Mouse (Mus musculus): Measurements from ENCODE around the gene Aurkb.

Aurkb gene

DNA sequence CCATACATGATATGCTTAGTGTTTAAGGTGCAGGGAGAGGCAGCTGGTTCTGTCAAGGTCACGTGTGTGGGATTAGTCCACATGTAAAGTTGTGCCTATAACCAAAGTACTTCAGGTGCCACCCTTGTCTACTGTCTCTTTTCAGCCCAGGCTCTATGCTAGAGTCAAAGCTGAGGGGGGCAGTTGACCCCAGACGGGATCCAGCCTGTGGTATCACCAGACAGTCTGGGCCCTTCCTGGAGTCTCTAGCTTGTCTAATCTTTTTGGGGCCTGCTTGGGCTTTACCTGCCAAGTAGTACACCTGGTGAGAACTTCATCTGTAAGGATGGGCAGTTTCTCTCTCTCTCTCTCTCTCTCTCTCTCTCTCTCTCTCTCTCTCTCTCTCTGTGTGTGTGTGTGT lies 42.1 kb downstream of the Aurkb start:
- Histone ChIP-seq H3K4me1 (replicated peaks; ENCODE audit: low read depth, low read length) (peaks cover 62% of the 10 kb centered on the region), H3K36me3 (ENCODE audit: insufficient read depth, low read length) (peaks cover 32% of the 10 kb centered on the region)
- TF ChIP-seq NANOG (IDR thresholded peaks at IDR 0.05; ENCODE audit: borderline replicate concordance, low read length) (no peak), POU5F1 (IDR thresholded peaks at IDR 0.05; ENCODE audit: borderline replicate concordance, low read length) (no peak), CTCF (conservative IDR thresholded peaks at IDR 0.05; ENCODE audit: low read length) (no peak)

DNA sequence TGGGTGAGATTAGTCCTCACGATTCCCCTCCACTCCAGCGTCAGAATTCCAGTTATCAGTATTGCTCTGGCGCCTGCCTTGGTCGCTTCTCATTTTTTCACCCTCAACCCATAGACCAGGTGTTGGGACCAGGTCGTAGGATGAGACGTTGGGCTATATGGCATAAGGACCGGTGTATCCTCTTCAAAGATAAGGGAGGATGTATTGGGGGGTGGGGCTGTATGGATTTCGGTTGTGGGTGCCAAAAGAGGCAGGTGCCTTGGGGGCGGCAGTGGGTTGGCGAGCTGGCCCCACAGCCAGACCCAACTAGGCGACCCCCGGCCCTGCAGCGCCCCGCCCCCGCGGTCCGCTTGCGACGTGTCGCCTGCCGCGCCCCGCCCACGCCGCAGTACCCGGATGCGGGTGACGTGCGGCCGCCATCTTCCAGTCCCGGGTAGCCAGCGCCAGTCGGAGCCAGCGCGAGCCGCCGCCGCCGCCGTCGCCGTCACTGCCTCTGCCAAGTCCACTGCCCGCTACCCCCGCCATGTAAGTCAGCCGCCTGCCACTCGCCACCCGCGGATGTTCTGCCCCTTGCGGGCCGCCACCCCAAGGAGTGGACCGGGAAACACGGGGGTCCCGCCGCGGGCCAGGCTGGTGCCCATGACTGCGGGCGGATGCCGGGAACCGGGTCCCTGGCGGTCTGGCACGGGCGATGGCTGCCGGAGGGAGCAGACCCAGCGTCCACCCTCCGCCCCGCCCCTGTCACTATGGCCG lies 42.8 kb downstream of the Aurkb start, which contains the start of gene Vamp2:
Gene Vamp2, plus strand, starts transcription at position 388 of the 753 bp plus-strand sequence.
- H3K9me3 ChIP-seq (ENCODE audit: low read length) = no peaks in the 10 kb centered on the region
- peaks cover 66% of the 10 kb centered on the region for H3K4me1 ChIP-seq (replicated peaks; ENCODE audit: low read depth, low read length)
- H3K36me3 ChIP-seq (ENCODE audit: insufficient read depth, low read length) = peaks cover 36% of the 10 kb centered on the region
- peak within 1 kb of the TSS; percentile 99 for H3K4me3 ChIP-seq (replicated peaks; ENCODE audit: low read length)
- H3K27me3 ChIP-seq (ENCODE audit: insufficient read depth, low read length) = no peaks in the 10 kb centered on the region
- no peak for TF ChIP-seq CTCF (conservative IDR thresholded peaks at IDR 0.05; ENCODE audit: low read length)
- TF ChIP-seq NANOG (IDR thresholded peaks at IDR 0.05; ENCODE audit: borderline replicate concordance, low read length) = no peak
- no peak for TF ChIP-seq POU5F1 (IDR thresholded peaks at IDR 0.05; ENCODE audit: borderline replicate concordance, low read length)

More for the DNA sequence above, 42.1 kb downstream of the Aurkb start:
- Histone ChIP-seq H3K4me3 (replicated peaks; ENCODE audit: low read length) (peak overlapping the region; percentile 99; the same call in 1 of the 2 replicates), H3K9me3 (ENCODE audit: low read length) (no peaks in the 10 kb centered on the region), H3K27me3 (ENCODE audit: insufficient read depth, low read length) (no peaks in the 10 kb centered on the region)

DNA sequence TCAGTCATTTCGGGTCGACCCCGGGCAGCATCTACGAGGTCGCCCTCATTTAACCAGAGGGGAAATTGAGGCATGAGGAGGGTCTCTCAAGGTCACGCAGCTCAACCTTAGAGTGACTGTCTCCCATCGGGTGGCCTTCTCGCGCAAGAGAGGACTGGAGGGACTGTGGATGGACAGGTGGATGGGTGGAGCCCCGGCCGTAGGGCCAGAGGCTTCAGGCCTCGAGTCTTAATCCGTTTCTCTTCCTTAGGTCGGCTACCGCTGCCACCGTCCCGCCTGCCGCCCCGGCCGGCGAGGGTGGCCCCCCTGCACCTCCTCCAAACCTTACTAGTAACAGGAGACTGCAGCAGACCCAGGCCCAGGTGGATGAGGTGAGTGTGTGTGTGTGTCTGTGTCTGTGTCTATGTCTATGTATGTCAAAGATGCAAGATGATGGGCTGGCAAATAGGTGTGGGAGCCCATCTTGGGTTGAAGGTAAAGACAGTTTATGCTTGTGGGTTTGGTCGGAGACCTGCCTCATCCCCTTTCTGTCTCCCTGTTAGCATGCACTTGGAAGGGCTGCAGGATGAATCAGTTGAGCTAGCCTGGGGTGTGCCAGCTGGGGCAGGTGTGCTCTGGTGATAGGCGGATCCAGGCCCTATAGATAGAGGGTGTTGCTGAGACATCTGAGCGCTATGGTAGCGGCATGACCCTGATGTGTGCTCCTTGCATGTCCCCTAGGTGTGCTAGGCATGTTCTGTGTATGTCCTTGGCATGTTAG lies 43.6 kb downstream of the Aurkb start:
- TF ChIP-seq NANOG (IDR thresholded peaks at IDR 0.05; ENCODE audit: borderline replicate concordance, low read length) (no peak), POU5F1 (IDR thresholded peaks at IDR 0.05; ENCODE audit: borderline replicate concordance, low read length) (no peak), CTCF (conservative IDR thresholded peaks at IDR 0.05; ENCODE audit: low read length) (no peak)
- H3K9me3 ChIP-seq (ENCODE audit: low read length) = no peaks in the 10 kb centered on the region
- H3K4me1 ChIP-seq (replicated peaks; ENCODE audit: low read depth, low read length) = peaks cover 69% of the 10 kb centered on the region
- peaks cover 36% of the 10 kb centered on the region for H3K36me3 ChIP-seq (ENCODE audit: insufficient read depth, low read length)
- H3K27me3 ChIP-seq (ENCODE audit: insufficient read depth, low read length) = no peaks in the 10 kb centered on the region
- peak overlapping the region; percentile 99 for H3K4me3 ChIP-seq (replicated peaks; ENCODE audit: low read length)

DNA sequence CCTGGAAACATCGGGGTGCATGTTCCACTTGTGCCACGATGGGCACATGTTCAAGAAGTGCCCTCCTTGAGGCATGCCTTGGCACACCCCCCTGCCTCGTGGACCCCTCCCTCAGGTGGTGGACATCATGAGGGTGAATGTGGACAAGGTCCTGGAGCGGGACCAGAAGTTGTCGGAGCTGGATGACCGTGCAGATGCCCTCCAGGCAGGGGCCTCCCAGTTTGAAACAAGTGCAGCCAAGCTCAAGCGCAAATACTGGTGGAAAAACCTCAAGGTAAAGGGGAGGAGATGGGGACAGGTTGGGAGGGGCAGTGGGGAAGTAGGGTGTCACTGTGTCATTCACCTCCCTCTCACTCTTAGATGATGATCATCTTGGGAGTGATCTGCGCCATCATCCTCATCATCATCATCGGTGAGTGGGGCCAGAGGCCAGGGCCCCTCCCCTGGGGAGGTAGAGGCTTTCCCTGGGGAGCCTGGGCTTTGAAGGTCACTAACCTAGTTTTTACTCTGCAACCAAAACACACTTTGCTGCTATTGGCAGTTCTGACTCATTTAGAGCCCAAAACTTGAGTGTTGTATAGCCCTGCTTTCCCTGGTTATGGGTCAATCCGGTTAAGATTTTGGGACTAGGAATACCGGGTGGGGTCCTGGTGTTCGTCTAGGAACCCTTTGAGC lies 44.3 kb downstream of the Aurkb start:
- Histone ChIP-seq H3K9me3 (ENCODE audit: low read length) (no peaks in the 10 kb centered on the region), H3K36me3 (ENCODE audit: insufficient read depth, low read length) (peaks cover 36% of the 10 kb centered on the region), H3K4me3 (replicated peaks; ENCODE audit: low read length) (peak overlapping the region; percentile 99), H3K27me3 (ENCODE audit: insufficient read depth, low read length) (no peaks in the 10 kb centered on the region), H3K4me1 (replicated peaks; ENCODE audit: low read depth, low read length) (peaks cover 75% of the 10 kb centered on the region)
- TF ChIP-seq POU5F1 (IDR thresholded peaks at IDR 0.05; ENCODE audit: borderline replicate concordance, low read length) = no peak
- TF ChIP-seq NANOG (IDR thresholded peaks at IDR 0.05; ENCODE audit: borderline replicate concordance, low read length) = no peak
- no peak for TF ChIP-seq CTCF (conservative IDR thresholded peaks at IDR 0.05; ENCODE audit: low read length)

GRCm38 (mm10) chr11:69090367-69090766 lies 44.9 kb downstream of the Aurkb start:
- Histone ChIP-seq H3K4me1 (replicated peaks; ENCODE audit: low read depth, low read length) (peaks cover 77% of the 10 kb centered on the region), H3K4me3 (replicated peaks; ENCODE audit: low read length) (peak overlapping the region; percentile 99), H3K9me3 (ENCODE audit: low read length) (no peaks in the 10 kb centered on the region), H3K36me3 (ENCODE audit: insufficient read depth, low read length) (peaks cover 36% of the 10 kb centered on the region), H3K27me3 (ENCODE audit: insufficient read depth, low read length) (no peaks in the 10 kb centered on the region)
- TF ChIP-seq CTCF (conservative IDR thresholded peaks at IDR 0.05; ENCODE audit: low read length) = no peak
- TF ChIP-seq NANOG (IDR thresholded peaks at IDR 0.05; ENCODE audit: borderline replicate concordance, low read length) = no peak
- no peak for TF ChIP-seq POU5F1 (IDR thresholded peaks at IDR 0.05; ENCODE audit: borderline replicate concordance, low read length)

DNA sequence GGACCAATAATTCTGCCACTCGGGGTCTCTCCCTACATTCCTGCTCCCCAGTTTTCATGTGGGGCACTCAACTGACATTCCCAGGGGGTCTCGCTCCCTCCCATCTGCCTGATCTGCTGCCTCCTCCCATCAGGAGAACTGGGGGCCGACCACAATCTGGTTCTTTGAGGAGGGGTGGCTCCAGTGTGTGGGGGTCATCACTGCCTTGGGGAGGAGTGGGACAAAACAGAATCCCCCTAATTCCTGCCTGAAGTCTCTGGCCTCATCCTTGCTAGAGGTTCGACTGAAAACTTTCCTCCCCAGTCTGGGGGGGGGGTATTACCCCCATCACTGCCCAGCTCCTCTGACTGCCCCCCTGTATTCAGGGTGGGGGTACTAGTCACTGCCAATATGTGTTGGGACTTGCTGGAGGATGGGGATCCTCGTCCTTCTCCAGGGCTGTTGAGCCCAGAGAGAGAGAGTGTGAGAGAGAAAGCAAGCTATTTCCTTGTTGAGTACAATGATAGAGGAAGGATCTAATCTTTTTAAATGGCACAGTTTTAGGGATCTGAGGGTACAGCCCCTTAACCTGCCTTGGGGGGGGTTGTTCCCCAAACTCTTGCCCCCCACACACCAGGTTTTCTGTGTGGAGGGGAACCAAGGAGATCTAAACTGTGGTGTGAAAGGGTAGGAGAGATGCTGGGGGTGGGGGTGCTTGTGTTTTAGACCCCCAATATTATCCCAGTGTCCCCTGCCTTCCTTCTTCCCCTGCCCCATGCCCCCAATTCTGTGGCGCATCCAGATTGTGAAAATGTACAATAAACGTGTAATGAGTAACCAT lies 46.3 kb downstream of the Aurkb start:
- TF ChIP-seq POU5F1 (IDR thresholded peaks at IDR 0.05; ENCODE audit: borderline replicate concordance, low read length) = no peak
- no peak for TF ChIP-seq NANOG (IDR thresholded peaks at IDR 0.05; ENCODE audit: borderline replicate concordance, low read length)
- Histone ChIP-seq H3K4me1 (replicated peaks; ENCODE audit: low read depth, low read length) (peaks cover 79% of the 10 kb centered on the region), H3K4me3 (replicated peaks; ENCODE audit: low read length) (no peak overlapping the region), H3K36me3 (ENCODE audit: insufficient read depth, low read length) (peaks cover 36% of the 10 kb centered on the region), H3K27me3 (ENCODE audit: insufficient read depth, low read length) (no peaks in the 10 kb centered on the region), H3K9me3 (ENCODE audit: low read length) (no peaks in the 10 kb centered on the region)

DNA sequence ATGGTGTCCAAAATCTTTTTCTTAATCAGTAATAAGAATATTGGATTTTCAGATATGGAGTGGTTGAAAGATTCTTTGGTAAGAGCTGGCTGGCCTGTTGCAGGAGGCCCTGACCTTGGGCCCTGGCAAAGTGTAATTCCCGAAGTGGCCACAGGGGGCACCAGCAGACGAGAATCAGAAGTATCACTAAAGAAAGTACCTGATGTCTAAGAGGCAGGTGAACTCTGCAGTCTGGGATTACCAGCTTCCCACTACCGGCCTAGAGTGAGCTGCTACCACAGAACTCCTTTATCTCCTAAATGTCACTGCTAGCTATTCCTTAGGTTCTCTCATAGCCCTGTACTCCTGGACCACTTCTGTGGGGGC lies 46.9 kb downstream of the Aurkb start:
- Histone ChIP-seq H3K4me1 (replicated peaks; ENCODE audit: low read depth, low read length) (peaks cover 79% of the 10 kb centered on the region), H3K9me3 (ENCODE audit: low read length) (no peaks in the 10 kb centered on the region), H3K4me3 (replicated peaks; ENCODE audit: low read length) (no peak overlapping the region), H3K27me3 (ENCODE audit: insufficient read depth, low read length) (no peaks in the 10 kb centered on the region), H3K36me3 (ENCODE audit: insufficient read depth, low read length) (peaks cover 36% of the 10 kb centered on the region)
- TF ChIP-seq CTCF (conservative IDR thresholded peaks at IDR 0.05; ENCODE audit: low read length) (peak; percentile 95), NANOG (IDR thresholded peaks at IDR 0.05; ENCODE audit: borderline replicate concordance, low read length) (no peak)

All from E14TG2a.4 (cell line).